Comparison of ENCODE assay signal across 15 mouse cellular contexts in genomic region chr12:4374816-4375493, GRCm38 (mm10).
"Had no signal": no experiment of that assay in that cellular context is flagged by ENCODE, and none has a peak within 500 bp of the region (broad histone marks: within the 10 kb centered on the region; RNA-seq: fewer than 3 reads in every experiment).

No protein-coding gene starts in this region.

- H3K4me1 ChIP-seq: limb, embryonic 15.5 days had no signal

- H3K9ac ChIP-seq: limb, embryonic 15.5 days; liver, embryonic 14.5 days; neural tube, embryonic 13.5 days had no signal

- H3K4me2 ChIP-seq: limb, embryonic 15.5 days; neural tube, embryonic 13.5 days had no signal

- H3K9me3 ChIP-seq: limb, embryonic 15.5 days; midbrain, embryonic 10.5 days; neural tube, embryonic 13.5 days had no signal

- ATAC-seq: lung, postnatal 0 days; midbrain, embryonic 16.5 days had no signal

- H3K27me3 ChIP-seq: limb, embryonic 15.5 days; neural tube, embryonic 13.5 days had no signal

- H3K27ac ChIP-seq: kidney, postnatal 0 days; left cerebral cortex, adult 2 months; limb, embryonic 15.5 days; liver, embryonic 14.5 days; midbrain, embryonic 10.5 days; neural tube, embryonic 13.5 days had no signal

- DNase-seq: kidney, adult 8-10 months; kidney, postnatal 36 days; lung, adult 18-20 months; lung, postnatal 36 days; retina, postnatal 1 day; right cerebral cortex, postnatal 25 days; thymus, postnatal 14 days had no signal

- H3K4me3 ChIP-seq: left cerebral cortex, adult 2 months; limb, embryonic 15.5 days; midbrain, embryonic 10.5 days; neural tube, embryonic 13.5 days had no signal

- H3K36me3 ChIP-seq: limb, embryonic 15.5 days; midbrain, embryonic 10.5 days; neural tube, embryonic 13.5 days had no signal
